Mouse (Mus musculus) hindbrain, embryonic 13.5 days (tissue): ENCODE data around the gene Efhd2. TPM values are rescaled to one million over a fixed set of nuclear protein-coding genes. Genes with fewer than 3 reads are reported as not detected.

ENCODE experiments used
- ATAC-seq: fragments of 200-750 bp; cut with Nextera tagmentation; 2 replicates; pipeline ENCODE4 v1.8.0; 2017; ENCODE audit warnings: moderate TSS enrichment; ENCODE audit not compliant: low FRiP score
- H3K27ac ChIP-seq: fragments of 300-500 bp; sonication (generic); 2 replicates; pipeline ENCODE4 v1.5.1; 2015; ENCODE audit warnings: inconsistent platforms, mild to moderate bottlenecking, moderate library complexity
- H3K27me3 ChIP-seq: fragments of 300-500 bp; sonication (generic); 2 replicates; pipeline ENCODE4 v1.6.1; 2015; ENCODE audit warnings: mild to moderate bottlenecking, inconsistent platforms
- H3K36me3 ChIP-seq: fragments of 300-500 bp; sonication (generic); 2 replicates; pipeline ENCODE4 v1.6.1; 2015; ENCODE audit warnings: mild to moderate bottlenecking, inconsistent platforms
- H3K4me1 ChIP-seq: fragments of 300-500 bp; sonication (generic); replicated peaks from 2 replicates; pipeline ENCODE4 v1.6.1; 2015; ENCODE audit warnings: inconsistent platforms
- H3K4me2 ChIP-seq: fragments of 300-500 bp; sonication (generic); 2 replicates; pipeline ENCODE4 v1.6.1; 2015; ENCODE audit warnings: inconsistent platforms, mild to moderate bottlenecking, moderate library complexity
- H3K4me3 ChIP-seq: fragments of 300-500 bp; sonication (generic); 2 replicates; pipeline ENCODE4 v1.5.1; 2015; ENCODE audit warnings: mild to moderate bottlenecking, inconsistent platforms
- H3K9ac ChIP-seq: fragments of 300-500 bp; sonication (generic); 2 replicates; pipeline ENCODE4 v1.6.1; 2015; ENCODE audit warnings: mild to moderate bottlenecking, inconsistent platforms
- H3K9me3 ChIP-seq: fragments of 300-500 bp; sonication (generic); 2 replicates; pipeline ENCODE4 v1.6.1; 2016; ENCODE audit warnings: inconsistent platforms
- WGBS: fragments of 180-500 bp; shearing (Covaris S2); methylation state at CpG from one replicate; pipeline ENCODE4 v1.1.7; 2015; 5-methylcytosine and 5-hydroxymethylcytosine counted together
- polyA plus RNA-seq: library from polyadenylated mRNA; unstranded; fragments of >200 nt; fragmentation: Nextera tagmentation; extraction: Ambion mirVana; gene quantifications from 2 replicates; pipeline ENCODE4 v1.2.1, GENCODE M21; 2015

Efhd2 gene
- polyA plus RNA-seq, result 68.1 and 68.6 TPM in 2 replicates

GRCm38 (mm10) chr4:141874601-141875460 lies at the start of gene Efhd2:
Gene Efhd2 (minus strand): TSS chr4:141874920.
- Histone ChIP-seq H3K9me3 (no peaks in the 10 kb centered on the region), H3K9ac (peak within 1 kb of the TSS; percentile 92), H3K36me3 (peaks cover 3% of the 10 kb centered on the region; the same call in 1 of the 2 replicates), H3K4me1 (peaks cover 59% of the 10 kb centered on the region), H3K27ac (peak within 1 kb of the TSS; percentile 86), H3K4me2 (peak within 1 kb of the TSS; percentile 91), H3K27me3 (no peaks in the 10 kb centered on the region), H3K4me3 (peak within 1 kb of the TSS; percentile 75)
- ATAC-seq, result peak; percentile 88
- under 1% methylated on average over 72 of the region's 73 CpGs for WGBS

- no peaks in the 10 kb centered on the region for H3K36me3 ChIP-seq
- ATAC-seq, result no peak
- H3K27me3 ChIP-seq, result no peaks in the 10 kb centered on the region
- no peak overlapping the region for H3K4me2 ChIP-seq
- H3K9me3 ChIP-seq, result no peaks in the 10 kb centered on the region
- 84% methylated on average over 11 of the region's 11 CpGs for WGBS
- no peaks in the 10 kb centered on the region; the same call in 1 of the 2 replicates for H3K4me1 ChIP-seq
- no peak overlapping the region for H3K9ac ChIP-seq
- H3K4me3 ChIP-seq, result no peak overlapping the region
- no peak overlapping the region for H3K27ac ChIP-seq
These were observed 49.2 kb upstream of the Efhd2 start for GRCm38 (mm10) chr4:141923961-141924360.

GRCm38 (mm10) chr4:141920391-141920790 lies 45.7 kb upstream of the Efhd2 start:
- no peak overlapping the region for H3K4me3 ChIP-seq
- H3K9me3 ChIP-seq, result no peaks in the 10 kb centered on the region
- no peak overlapping the region for H3K27ac ChIP-seq
- H3K27me3 ChIP-seq, result no peaks in the 10 kb centered on the region
- H3K4me2 ChIP-seq, result no peak overlapping the region
- H3K36me3 ChIP-seq, result no peaks in the 10 kb centered on the region
- H3K9ac ChIP-seq, result no peak overlapping the region
- 88% methylated on average over 10 of the region's 10 CpGs for WGBS
- H3K4me1 ChIP-seq, result peaks cover 9% of the 10 kb centered on the region; the same call in 1 of the 2 replicates
- ATAC-seq, result no peak

- 72% methylated on average over 7 of the region's 7 CpGs for WGBS
- no peak for ATAC-seq
- Histone ChIP-seq H3K4me3 (no peak overlapping the region), H3K4me2 (no peak overlapping the region), H3K9me3 (no peaks in the 10 kb centered on the region), H3K27me3 (no peaks in the 10 kb centered on the region), H3K36me3 (no peaks in the 10 kb centered on the region), H3K4me1 (peaks cover 21% of the 10 kb centered on the region), H3K27ac (no peak overlapping the region), H3K9ac (no peak overlapping the region)
These were observed 43.2 kb upstream of the Efhd2 start for GRCm38 (mm10) chr4:141917735-141918419.

GRCm38 (mm10) chr4:141914040-141914439 lies 39.3 kb upstream of the Efhd2 start:
- 37% methylated on average over 7 of the region's 7 CpGs for WGBS
- peaks cover 21% of the 10 kb centered on the region; the same call in 1 of the 2 replicates for H3K4me1 ChIP-seq

GRCm38 (mm10) chr4:141913201-141913993 lies 38.7 kb upstream of the Efhd2 start:
- peak overlapping the region; percentile 32; the same call in 1 of the 2 replicates for H3K27ac ChIP-seq
- 70% methylated on average over 13 of the region's 13 CpGs for WGBS

More at GRCm38 (mm10) chr4:141914040-141914439, 39.3 kb upstream of the Efhd2 start:
- Histone ChIP-seq H3K4me3 (no peak overlapping the region), H3K36me3 (no peaks in the 10 kb centered on the region), H3K9me3 (no peaks in the 10 kb centered on the region), H3K4me2 (no peak overlapping the region), H3K27ac (0 out of 2 replicates have a peak overlapping the region, but pooled peaks have one; percentile 60), H3K27me3 (no peaks in the 10 kb centered on the region), H3K9ac (no peak overlapping the region)
- no peak for ATAC-seq

GRCm38 (mm10) chr4:141904710-141905109 lies 30.0 kb upstream of the Efhd2 start:
- ATAC-seq, result no peak
- H3K36me3 ChIP-seq, result no peaks in the 10 kb centered on the region
- H3K4me3 ChIP-seq, result no peak overlapping the region
- no peaks in the 10 kb centered on the region for H3K9me3 ChIP-seq
- H3K27me3 ChIP-seq, result no peaks in the 10 kb centered on the region
- no peak overlapping the region for H3K9ac ChIP-seq
- no peak overlapping the region for H3K27ac ChIP-seq
- peaks cover 37% of the 10 kb centered on the region for H3K4me1 ChIP-seq
- no peak overlapping the region for H3K4me2 ChIP-seq
- WGBS, result 88% methylated on average over 9 of the region's 9 CpGs

More at GRCm38 (mm10) chr4:141913201-141913993, 38.7 kb upstream of the Efhd2 start:
- Histone ChIP-seq H3K9me3 (no peaks in the 10 kb centered on the region), H3K4me1 (peaks cover 21% of the 10 kb centered on the region; the same call in 1 of the 2 replicates), H3K4me3 (no peak overlapping the region), H3K27me3 (no peaks in the 10 kb centered on the region), H3K36me3 (no peaks in the 10 kb centered on the region), H3K4me2 (no peak overlapping the region), H3K9ac (no peak overlapping the region)
- no peak for ATAC-seq

- no peak overlapping the region for H3K4me2 ChIP-seq
- peak; percentile 11 for ATAC-seq
These were observed 27.7 kb upstream of the Efhd2 start for GRCm38 (mm10) chr4:141902479-141902858.

GRCm38 (mm10) chr4:141901711-141902478 lies 27.2 kb upstream of the Efhd2 start:
- peaks cover 63% of the 10 kb centered on the region for H3K4me1 ChIP-seq
- peak overlapping the region; percentile 35 for H3K9ac ChIP-seq
- no peaks in the 10 kb centered on the region for H3K9me3 ChIP-seq
- H3K4me3 ChIP-seq, result no peak overlapping the region
- ATAC-seq, result peak; percentile 73
- H3K27ac ChIP-seq, result peak overlapping the region; percentile 86
- H3K36me3 ChIP-seq, result no peaks in the 10 kb centered on the region
- 17% methylated on average over 17 of the region's 17 CpGs for WGBS
- H3K4me2 ChIP-seq, result peak overlapping the region; percentile 28
- H3K27me3 ChIP-seq, result no peaks in the 10 kb centered on the region

More at GRCm38 (mm10) chr4:141902479-141902858, 27.7 kb upstream of the Efhd2 start:
- no peaks in the 10 kb centered on the region for H3K27me3 ChIP-seq
- no peak overlapping the region for H3K9ac ChIP-seq
- no peaks in the 10 kb centered on the region for H3K36me3 ChIP-seq
- H3K9me3 ChIP-seq, result no peaks in the 10 kb centered on the region
- peaks cover 58% of the 10 kb centered on the region for H3K4me1 ChIP-seq
- peak overlapping the region; percentile 86 for H3K27ac ChIP-seq
- WGBS, result 63% methylated on average over 8 of the region's 8 CpGs
- H3K4me3 ChIP-seq, result no peak overlapping the region

GRCm38 (mm10) chr4:141900421-141900820 lies 25.7 kb upstream of the Efhd2 start:
- Histone ChIP-seq H3K4me3 (no peak overlapping the region), H3K9me3 (no peaks in the 10 kb centered on the region), H3K4me1 (peaks cover 73% of the 10 kb centered on the region), H3K36me3 (no peaks in the 10 kb centered on the region), H3K4me2 (no peak overlapping the region), H3K9ac (no peak overlapping the region), H3K27me3 (no peaks in the 10 kb centered on the region), H3K27ac (peak overlapping the region; percentile 86)
- ATAC-seq, result no peak
- 49% methylated on average over 11 of the region's 11 CpGs for WGBS

GRCm38 (mm10) chr4:141899936-141900335 lies 25.2 kb upstream of the Efhd2 start:
- Histone ChIP-seq H3K27me3 (no peaks in the 10 kb centered on the region), H3K4me2 (no peak overlapping the region), H3K4me1 (peaks cover 73% of the 10 kb centered on the region), H3K9me3 (no peaks in the 10 kb centered on the region), H3K36me3 (no peaks in the 10 kb centered on the region), H3K4me3 (no peak overlapping the region), H3K27ac (peak overlapping the region; percentile 89), H3K9ac (no peak overlapping the region)
- ATAC-seq, result 0 out of 2 replicates have a peak, but pooled peaks have one; percentile 14
- WGBS, result 2% methylated on average over 8 of the region's 8 CpGs
